Mouse (Mus musculus) CD4-positive, CD25-positive, alpha-beta regulatory T cell, adult 4 months (primary cell): Measurements from ENCODE around the gene Hs1bp3. TPM values are rescaled to one million over a fixed set of nuclear protein-coding genes. Genes with fewer than 3 reads are reported as not detected.

Source experiments
- polyA plus RNA-seq, 2 experiments: library from polyadenylated mRNA; unstranded; fragments of 100-300 nt; shearing (Covaris generic); gene quantifications; one replicate each; pipeline ENCODE4 v1.2.1; 2017

Hs1bp3 gene
- polyA plus RNA-seq, 2 experiments from 2014 or later, result 5.6 to 13.0 TPM

Other genes with a start within 250 kb of the Hs1bp3 start
- 100 to 1,000 TPM; 101 to 107 TPM for gene Ldah, start 105.3 kb upstream of the Hs1bp3 start, polyA plus RNA-seq
- gene Gdf7, start 11.5 kb upstream of the Hs1bp3 start, polyA plus RNA-seq, result not detected
- gene Rhob, start 186.6 kb downstream of the Hs1bp3 start, polyA plus RNA-seq, result 1 to 10 TPM in 1 of 2 experiments, under 1 TPM in 1; 0.76 to 1.0 TPM